8 mouse cellular contexts compared by ENCODE assay signal in the genomic region with DNA sequence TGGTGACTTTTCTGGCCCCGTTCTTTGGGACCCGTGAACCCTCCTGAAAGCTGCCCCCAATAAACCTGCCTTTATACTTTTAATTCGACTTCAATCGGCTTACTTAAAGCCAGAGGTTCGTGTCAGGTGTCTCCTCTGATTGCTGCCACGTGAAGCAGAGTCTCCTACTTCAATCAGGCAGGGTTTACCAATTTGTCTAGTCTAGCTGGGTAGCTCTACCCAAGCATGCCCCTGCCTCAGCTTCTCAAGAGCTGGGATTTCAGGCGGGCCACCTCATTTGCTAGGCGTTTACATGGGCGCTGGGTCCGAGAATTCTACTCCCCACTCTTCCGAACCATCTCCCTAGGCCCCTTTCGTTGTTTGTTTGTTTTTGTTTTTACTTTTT. TPM values are rescaled to one million over a fixed set of nuclear protein-coding genes. Genes with fewer than 3 reads are reported as not detected.
DNase-seq lines count a peak whose midpoint lies in the region; ATAC-seq and TF ChIP-seq lines count a peak whose summit lies in the region.

No protein-coding gene starts in this region.

- no peaks in the 10 kb centered on the region for H3K36me3 ChIP-seq in kidney, embryonic 15.5 days
- H3K36me3 ChIP-seq in kidney, adult 2 months (ENCODE audit: control insufficient read depth, insufficient read depth, low read length), result no peaks in the 10 kb centered on the region
- H3K36me3 ChIP-seq in hindbrain, embryonic 14.5 days (replicated peaks; ENCODE audit: control insufficient read depth, insufficient read depth), result no peaks in the 10 kb centered on the region
- no peaks in the 10 kb centered on the region for H3K36me3 ChIP-seq in midbrain, embryonic 15.5 days (replicated peaks)

- 45% methylated on average over 12 of the region's 12 CpGs for WGBS in kidney, embryonic 15.5 days
- 43% methylated on average over 12 of the region's 12 CpGs for WGBS in kidney, adult 2 months
- WGBS in hindbrain, embryonic 14.5 days, result 45% methylated on average over 12 of the region's 12 CpGs
- 35% methylated on average over 12 of the region's 12 CpGs for WGBS in midbrain, embryonic 15.5 days

- peak overlapping the region; percentile 50 for H3K9ac ChIP-seq in kidney, embryonic 15.5 days
- H3K9ac ChIP-seq in hindbrain, embryonic 14.5 days, result peak overlapping the region; percentile 42
- H3K9ac ChIP-seq in midbrain, embryonic 15.5 days, result no peak overlapping the region

- ATAC-seq in kidney, embryonic 15.5 days (replicated peaks; ENCODE audit: low FRiP score), result no peak
- no peak for ATAC-seq in hindbrain, embryonic 14.5 days (ENCODE audit: low FRiP score)
- 0 out of 2 replicates have a peak, but pooled peaks have one; percentile 31 for ATAC-seq in midbrain, embryonic 15.5 days (replicated peaks)

- no peaks in the 10 kb centered on the region for H3K27me3 ChIP-seq in kidney, embryonic 15.5 days
- H3K27me3 ChIP-seq in kidney, adult 2 months (replicated peaks; ENCODE audit: control insufficient read depth, insufficient read depth, low read length), result no peaks in the 10 kb centered on the region
- H3K27me3 ChIP-seq in hindbrain, embryonic 14.5 days (ENCODE audit: control insufficient read depth, insufficient read depth, low read length), result 0 out of 2 replicates have a peak, but pooled peaks cover 3% of the 10 kb centered on the region
- H3K27me3 ChIP-seq in midbrain, embryonic 15.5 days (replicated peaks), result no peaks in the 10 kb centered on the region

- no peak for TF ChIP-seq CTCF in kidney, adult 2 months (conservative IDR thresholded peaks at IDR 0.05; ENCODE audit: insufficient read depth, insufficient read length, low read depth, low read length)
- TF ChIP-seq CTCF in bone marrow macrophage, adult 2 months (IDR thresholded peaks at IDR 0.05; ENCODE audit: low read depth, low read length), result no peak

- H3K4me1 ChIP-seq in kidney, embryonic 15.5 days, result peaks cover 11% of the 10 kb centered on the region
- H3K4me1 ChIP-seq in kidney, adult 2 months (ENCODE audit: control insufficient read depth, insufficient read depth, low read length), result no peaks in the 10 kb centered on the region; the same call in 1 of the 2 replicates
- H3K4me1 ChIP-seq in bone marrow macrophage, adult 2 months (ENCODE audit: control insufficient read depth, insufficient read depth, low read length), result peaks cover 29% of the 10 kb centered on the region; the same call in 1 of the 2 replicates
- peaks cover 4% of the 10 kb centered on the region; the same call in 1 of the 2 replicates for H3K4me1 ChIP-seq in hindbrain, embryonic 14.5 days (replicated peaks; ENCODE audit: control insufficient read depth, insufficient read depth, low read length)
- peaks cover 10% of the 10 kb centered on the region for H3K4me1 ChIP-seq in midbrain, embryonic 15.5 days

- DNase-seq in kidney, adult 2 months, result no peak
- no peak for DNase-seq in hindbrain, embryonic 14.5 days (ENCODE audit: low spot score)
- DNase-seq in cerebellum, postnatal 10 days, result no peak
- DNase-seq in cerebellum, postnatal 14 days, result no peak
- DNase-seq in left cerebral cortex, adult 8-10 months (ENCODE audit: low spot score in 2 of 2), result no peak

- no peak overlapping the region for H3K27ac ChIP-seq in kidney, embryonic 15.5 days
- H3K27ac ChIP-seq in kidney, adult 2 months (ENCODE audit: insufficient read depth, low read depth, low read length), result no peak overlapping the region
- H3K27ac ChIP-seq in bone marrow macrophage, adult 2 months (ENCODE audit: insufficient read depth, low read depth, low read length), result no peak overlapping the region
- no peak overlapping the region for H3K27ac ChIP-seq in hindbrain, embryonic 14.5 days
- no peak overlapping the region for H3K27ac ChIP-seq in midbrain, embryonic 15.5 days

- peak overlapping the region; percentile 66 for H3K4me2 ChIP-seq in kidney, embryonic 15.5 days
- peak overlapping the region; percentile 43 for H3K4me2 ChIP-seq in hindbrain, embryonic 14.5 days (replicated peaks)
- peak overlapping the region; percentile 45 for H3K4me2 ChIP-seq in midbrain, embryonic 15.5 days

- no peaks in the 10 kb centered on the region for H3K9me3 ChIP-seq in kidney, embryonic 15.5 days (replicated peaks)
- H3K9me3 ChIP-seq in hindbrain, embryonic 14.5 days (ENCODE audit: control insufficient read depth, low read length), result no peaks in the 10 kb centered on the region
- no peaks in the 10 kb centered on the region for H3K9me3 ChIP-seq in midbrain, embryonic 15.5 days

- H3K4me3 ChIP-seq in kidney, embryonic 15.5 days (replicated peaks), result peak overlapping the region; percentile 32
- H3K4me3 ChIP-seq in kidney, adult 2 months (ENCODE audit: insufficient read depth, low read depth, low read length), result no peak overlapping the region
- H3K4me3 ChIP-seq in bone marrow macrophage, adult 2 months (ENCODE audit: insufficient read depth, low read length), result peak overlapping the region; percentile 32; the same call in 1 of the 2 replicates
- no peak overlapping the region for H3K4me3 ChIP-seq in hindbrain, embryonic 14.5 days (replicated peaks; ENCODE audit: low read length)
- H3K4me3 ChIP-seq in midbrain, embryonic 15.5 days, result no peak overlapping the region

- TF ChIP-seq POLR2A in kidney, adult 2 months (IDR thresholded peaks at IDR 0.05; ENCODE audit: low read depth, low read length), result no peak
- TF ChIP-seq POLR2A in bone marrow macrophage, adult 2 months (IDR thresholded peaks at IDR 0.05; ENCODE audit: borderline replicate concordance, low read depth, low read length), result no peak

RNA-seq across cellular contexts. Expression of gene Klhdc4, which starts 21.1 kb away (rescaled TPM):
- 42.7 and 45.5 TPM in 2 replicates for polyA plus RNA-seq in kidney, embryonic 15.5 days (2015; fragmentation: Nextera tagmentation; extraction: Ambion mirVana)
- polyA plus RNA-seq in kidney, adult 2 months (2012; rRNA removed), result 14.6 and 16.4 TPM in 2 replicates
- polyA plus RNA-seq in bone marrow macrophage, adult 2 months (2012; ENCODE audit: insufficient read depth, insufficient read length, missing spikeins), result 19.9 and 20.8 TPM in 2 replicates
- 40.6 and 41.3 TPM in 2 replicates for polyA plus RNA-seq in hindbrain, embryonic 14.5 days (2014; fragmentation: Nextera tagmentation; extraction: Ambion mirVana)
- polyA plus RNA-seq in midbrain, embryonic 15.5 days (2015; fragmentation: Nextera tagmentation; extraction: Ambion mirVana), result 49.6 and 52.3 TPM in 2 replicates
- total RNA-seq in left cerebral cortex, adult 8-10 months (2022), result 10 to 100 TPM; 28.9 to 35.0 (median 32.2) TPM

RNA-seq across cellular contexts. Expression of gene Slc7a5, which starts 57.1 kb away (rescaled TPM):
- polyA plus RNA-seq in kidney, embryonic 15.5 days (2015; fragmentation: Nextera tagmentation; extraction: Ambion mirVana), result 16.7 and 19.3 TPM in 2 replicates
- polyA plus RNA-seq in kidney, adult 2 months (2012; rRNA removed), result 4.3 and 4.6 TPM in 2 replicates
- 1.9 and 2.4 TPM in 2 replicates for polyA plus RNA-seq in bone marrow macrophage, adult 2 months (2012; ENCODE audit: insufficient read depth, insufficient read length, missing spikeins)
- 57.3 and 65.0 TPM in 2 replicates for polyA plus RNA-seq in hindbrain, embryonic 14.5 days (2014; fragmentation: Nextera tagmentation; extraction: Ambion mirVana)
- 55.5 and 58.3 TPM in 2 replicates for polyA plus RNA-seq in midbrain, embryonic 15.5 days (2015; fragmentation: Nextera tagmentation; extraction: Ambion mirVana)
- 10 to 100 TPM; 57.0 to 73.5 (median 61.5) TPM for total RNA-seq in left cerebral cortex, adult 8-10 months (2022)

Comparison
In these comparisons a context has a peak if more than half of its experiments do, and no peak if none do; other contexts are left out.
1. H3K4me3 ChIP-seq: peak in kidney, embryonic 15.5 days (single experiment) and bone marrow macrophage, adult 2 months (single experiment); none in kidney, adult 2 months (single experiment), hindbrain, embryonic 14.5 days (single experiment) and midbrain, embryonic 15.5 days (single experiment).
2. Peak in every context shown above with its lines, with median percentiles within 50 percentile points of each other: H3K4me2 ChIP-seq.